Mouse (Mus musculus): Measurements from ENCODE around the gene Kirrel3.

Gene Kirrel3

GRCm38 (mm10) chr9:34945301-34945700, 459.6 kb downstream of the Kirrel3 start:
- DNase-seq (ENCODE audit: low read depth, low spot score): no peak

- no peak for DNase-seq (ENCODE audit: low read depth, low spot score)
Observed at GRCm38 (mm10) chr9:34947258-34947657, 461.6 kb downstream of the Kirrel3 start.

- no peak for DNase-seq (ENCODE audit: low read depth, low spot score)
Observed at GRCm38 (mm10) chr9:34947717-34948116, 462.0 kb downstream of the Kirrel3 start.

GRCm38 (mm10) chr9:34953420-34953819, 467.7 kb downstream of the Kirrel3 start:
- DNase-seq (ENCODE audit: low read depth, low spot score): no peak

- no peak for DNase-seq (ENCODE audit: low read depth, low spot score)
Observed at GRCm38 (mm10) chr9:34954212-34954611, 468.5 kb downstream of the Kirrel3 start.

- DNase-seq (ENCODE audit: low read depth, low spot score): no peak
Observed at GRCm38 (mm10) chr9:34956512-34956911, 470.8 kb downstream of the Kirrel3 start.

GRCm38 (mm10) chr9:34957691-34958090, 472.0 kb downstream of the Kirrel3 start:
- DNase-seq (ENCODE audit: low read depth, low spot score): no peak

- no peak for DNase-seq (ENCODE audit: low read depth, low spot score)
Observed at GRCm38 (mm10) chr9:34958183-34958830, 472.6 kb downstream of the Kirrel3 start.

GRCm38 (mm10) chr9:34960736-34961135, 475.0 kb downstream of the Kirrel3 start:
- peak; percentile 9 for DNase-seq (ENCODE audit: low read depth, low spot score)

- DNase-seq (ENCODE audit: low read depth, low spot score): no peak
Observed at GRCm38 (mm10) chr9:34961171-34961570, 475.5 kb downstream of the Kirrel3 start.

- no peak for DNase-seq (ENCODE audit: low read depth, low spot score)
Observed at GRCm38 (mm10) chr9:34962251-34962650, 476.6 kb downstream of the Kirrel3 start.

- no peak for DNase-seq (ENCODE audit: low read depth, low spot score)
Observed at GRCm38 (mm10) chr9:34963593-34963992, 477.9 kb downstream of the Kirrel3 start.

- DNase-seq (ENCODE audit: low read depth, low spot score): no peak
Observed at GRCm38 (mm10) chr9:34964172-34965040, 478.7 kb downstream of the Kirrel3 start.

- DNase-seq (ENCODE audit: low read depth, low spot score): no peak
Observed at GRCm38 (mm10) chr9:34965041-34965415, 479.3 kb downstream of the Kirrel3 start.

- DNase-seq (ENCODE audit: low read depth, low spot score): no peak
Observed at GRCm38 (mm10) chr9:34967772-34968171, 482.1 kb downstream of the Kirrel3 start.

GRCm38 (mm10) chr9:34969881-34970490, 484.3 kb downstream of the Kirrel3 start:
- DNase-seq (ENCODE audit: low read depth, low spot score): no peak

GRCm38 (mm10) chr9:34974326-34974725, 488.6 kb downstream of the Kirrel3 start:
- no peak for DNase-seq (ENCODE audit: low read depth, low spot score)

- no peak for DNase-seq (ENCODE audit: low read depth, low spot score)
Observed at GRCm38 (mm10) chr9:34975245-34975644, 489.6 kb downstream of the Kirrel3 start.

GRCm38 (mm10) chr9:34976596-34977462, 491.1 kb downstream of the Kirrel3 start:
- no peak for DNase-seq (ENCODE audit: low read depth, low spot score)

- no peak for DNase-seq (ENCODE audit: low read depth, low spot score)
Observed at GRCm38 (mm10) chr9:34977700-34978099, 492.0 kb downstream of the Kirrel3 start.

GRCm38 (mm10) chr9:34978229-34978628, 492.5 kb downstream of the Kirrel3 start:
- DNase-seq (ENCODE audit: low read depth, low spot score): no peak
